Comparison of ENCODE assay signal across 8 mouse cellular contexts in genomic region chr17:7826819-7827515, GRCm38 (mm10). TPM values are rescaled to one million over a fixed set of nuclear protein-coding genes. Genes with fewer than 3 reads are reported as not detected.
DNase-seq lines count a peak whose midpoint lies in the region; ATAC-seq and TF ChIP-seq lines count a peak whose summit lies in the region.

Gene Fndc1, minus strand, starts transcription at chr17:7827302.

- H3K9me3 ChIP-seq in heart, embryonic 13.5 days: no peaks in the 10 kb centered on the region
- H3K9me3 ChIP-seq in liver, postnatal 0 days (ENCODE audit: low read length): no peaks in the 10 kb centered on the region
- no peaks in the 10 kb centered on the region for H3K9me3 ChIP-seq in neural tube, embryonic 14.5 days (ENCODE audit: control insufficient read depth, low read length)

- no peak for ATAC-seq in heart, embryonic 13.5 days (ENCODE audit: extremely low read depth, insufficient number of reproducible peaks, low FRiP score, low TSS enrichment)
- no peak for ATAC-seq in liver, postnatal 0 days
- ATAC-seq in neural tube, embryonic 14.5 days (ENCODE audit: low read depth): peak; percentile 79

- TF ChIP-seq EP300 in liver, postnatal 0 days (IDR thresholded peaks at IDR 0.05; ENCODE audit: low read depth): no peak

- H3K27ac ChIP-seq in embryonic fibroblast, embryonic 13.5 days (ENCODE audit: insufficient read depth, low read length): no peak within 1 kb of the TSS
- no peak within 1 kb of the TSS for H3K27ac ChIP-seq in heart, embryonic 13.5 days (replicated peaks)
- no peak within 1 kb of the TSS for H3K27ac ChIP-seq in liver, postnatal 0 days (ENCODE audit: low read depth)
- no peak within 1 kb of the TSS for H3K27ac ChIP-seq in neural tube, embryonic 14.5 days (ENCODE audit: low read depth, low read length)

- peak within 1 kb of the TSS; percentile 81 for H3K9ac ChIP-seq in heart, embryonic 13.5 days
- H3K9ac ChIP-seq in liver, postnatal 0 days (replicated peaks): no peak within 1 kb of the TSS
- H3K9ac ChIP-seq in neural tube, embryonic 14.5 days (replicated peaks; ENCODE audit: low read depth, low read length): peak within 1 kb of the TSS; percentile 54; the same call in 1 of the 2 replicates

- H3K27me3 ChIP-seq in heart, embryonic 13.5 days (replicated peaks): peaks cover 77% of the 10 kb centered on the region
- H3K27me3 ChIP-seq in liver, postnatal 0 days (ENCODE audit: insufficient read depth, low read length): peaks cover 33% of the 10 kb centered on the region
- peaks cover 4% of the 10 kb centered on the region; the same call in 1 of the 2 replicates for H3K27me3 ChIP-seq in neural tube, embryonic 14.5 days (ENCODE audit: control insufficient read depth, insufficient read depth, low read length)

- peak within 1 kb of the TSS; percentile 93 for H3K4me2 ChIP-seq in heart, embryonic 13.5 days
- H3K4me2 ChIP-seq in liver, postnatal 0 days (ENCODE audit: low read depth, low read length): peak within 1 kb of the TSS; percentile 66
- peak within 1 kb of the TSS; percentile 99 for H3K4me2 ChIP-seq in neural tube, embryonic 14.5 days (ENCODE audit: low read depth, low read length)

- WGBS in heart, embryonic 13.5 days: 1% methylated on average over 60 of the region's 60 CpGs
- 3% methylated on average over 60 of the region's 60 CpGs for WGBS in liver, postnatal 0 days (ENCODE audit: insufficient replicate concordance)
- WGBS in neural tube, embryonic 14.5 days: under 1% methylated on average over 60 of the region's 60 CpGs

- TF ChIP-seq CTCF in embryonic fibroblast, embryonic 13.5 days (IDR thresholded peaks at IDR 0.05; ENCODE audit: borderline replicate concordance, insufficient read depth, low read length): 0 out of 2 replicates have a peak, but pooled peaks have one; percentile 30
- peak; percentile 53 for TF ChIP-seq CTCF in liver, postnatal 0 days (IDR thresholded peaks at IDR 0.05; ENCODE audit: low read depth)

- DNase-seq in right cerebral cortex, adult 18-20 months: peak; percentile 35
- DNase-seq in right cerebral cortex, postnatal 36 days (ENCODE audit: low spot score in 2 of 2): no peak
- peak; percentile 68 for DNase-seq in kidney, postnatal 14 days
- DNase-seq in liver, postnatal 0 days: peak; percentile 44
- DNase-seq in thymus, postnatal 4 days: peak; percentile 84

- no peaks in the 10 kb centered on the region for H3K36me3 ChIP-seq in heart, embryonic 13.5 days
- no peaks in the 10 kb centered on the region for H3K36me3 ChIP-seq in liver, postnatal 0 days (replicated peaks; ENCODE audit: insufficient read depth, low read length)
- H3K36me3 ChIP-seq in neural tube, embryonic 14.5 days (ENCODE audit: control insufficient read depth, insufficient read depth, low read length): no peaks in the 10 kb centered on the region

- TF ChIP-seq POLR2A in embryonic fibroblast, embryonic 13.5 days (IDR thresholded peaks at IDR 0.05; ENCODE audit: low read depth, low read length): no peak

- peak within 1 kb of the TSS; percentile 31 for H3K4me3 ChIP-seq in embryonic fibroblast, embryonic 13.5 days (ENCODE audit: insufficient read depth, low read length)
- peak within 1 kb of the TSS; percentile 58 for H3K4me3 ChIP-seq in heart, embryonic 13.5 days
- H3K4me3 ChIP-seq in liver, postnatal 0 days (ENCODE audit: low read depth, low read length): peak within 1 kb of the TSS; percentile 22
- peak within 1 kb of the TSS; percentile 46 for H3K4me3 ChIP-seq in neural tube, embryonic 14.5 days (ENCODE audit: low read depth, low read length)

- no peaks in the 10 kb centered on the region; the same call in 1 of the 2 replicates for H3K4me1 ChIP-seq in embryonic fibroblast, embryonic 13.5 days (ENCODE audit: control insufficient read depth, insufficient read depth, low read length)
- peaks cover 22% of the 10 kb centered on the region for H3K4me1 ChIP-seq in heart, embryonic 13.5 days
- H3K4me1 ChIP-seq in liver, postnatal 0 days (ENCODE audit: insufficient read depth): 0 out of 2 replicates have a peak, but pooled peaks cover 4% of the 10 kb centered on the region
- H3K4me1 ChIP-seq in neural tube, embryonic 14.5 days (ENCODE audit: control insufficient read depth, insufficient read depth, low read length): peaks cover 6% of the 10 kb centered on the region; the same call in 1 of the 2 replicates

RNA-seq across cellular contexts. Expression of gene Fndc1, which starts in this region (rescaled TPM):
- polyA plus RNA-seq in embryonic fibroblast, embryonic 13.5 days (2011; ENCODE audit: insufficient read length, low read depth, missing spikeins): 43.4 and 56.7 TPM in 2 replicates
- 8.8 and 10.8 TPM in 2 replicates for polyA plus RNA-seq in heart, embryonic 13.5 days (2015; fragmentation: Nextera tagmentation; extraction: Ambion mirVana)
- 0.31 and 0.94 TPM in 2 replicates for polyA plus RNA-seq in liver, postnatal 0 days (2015; fragmentation: Nextera tagmentation; extraction: Ambion mirVana)
- polyA plus RNA-seq in neural tube, embryonic 14.5 days (2014; fragmentation: Nextera tagmentation; extraction: Ambion mirVana): 8.6 and 11.1 TPM in 2 replicates

Comparison
In these comparisons a context has a peak if more than half of its experiments do, and no peak if none do; other contexts are left out.
1. DNase-seq: peak in right cerebral cortex, adult 18-20 months (single experiment), kidney, postnatal 14 days (single experiment) and thymus, postnatal 4 days (single experiment); none in right cerebral cortex, postnatal 36 days (0 of 2).
2. Peak in DNase-seq, H3K4me3 ChIP-seq and H3K4me2 ChIP-seq in liver, postnatal 0 days; RNA of the gene not detected or under 1 TPM.
3. Peak in every context shown above with its lines, with median percentiles within 50 percentile points of each other: H3K4me3 ChIP-seq and H3K4me2 ChIP-seq.